Mouse (Mus musculus) cerebellum, adult 2 months (tissue): Measurements from ENCODE around the gene Dnm3.

Experiments
- CTCF ChIP-seq: fragments of 200-500 bp; IDR thresholded peaks from 2 replicates; pipeline ENCODE4 v1.5.1; 2011; ENCODE audit warnings: low read depth, mild to moderate bottlenecking, control low read depth, low read length, moderate library complexity, borderline replicate concordance; ENCODE audit not compliant: insufficient read depth
- POLR2A ChIP-seq: fragments of 200-500 bp; IDR thresholded peaks from 2 replicates; pipeline ENCODE4 v1.6.1; 2011; ENCODE audit warnings: low read length, control low read depth, borderline replicate concordance; ENCODE audit not compliant: insufficient read depth

- TF ChIP-seq POLR2A: no peak
- TF ChIP-seq CTCF: no peak
Observed at GRCm38 (mm10) chr1:162299558-162300319, 178.1 kb downstream of the Dnm3 start.
